Mouse (Mus musculus) heart, embryonic 10.5 days (tissue): ENCODE results near the gene Cmtm3. TPM values are rescaled to one million over a fixed set of nuclear protein-coding genes. Genes with fewer than 3 reads are reported as not detected.

Experiments
- DNase-seq: peaks from one replicate; pipeline ENCODE4 v3.0.0-alpha.2; 2017; ENCODE audit warnings: low spot score
- H3K27ac ChIP-seq: fragments of 300-500 bp; sonication (generic); 2 replicates; pipeline ENCODE4 v1.5.1; 2016; ENCODE audit warnings: mild to moderate bottlenecking
- H3K27me3 ChIP-seq: fragments of 300-500 bp; sonication (generic); 2 replicates; pipeline ENCODE4 v1.6.1; 2016; ENCODE audit warnings: mild to moderate bottlenecking; ENCODE audit not compliant: poor library complexity, insufficient read depth, severe bottlenecking
- H3K36me3 ChIP-seq: fragments of 300-500 bp; sonication (generic); 2 replicates; pipeline ENCODE4 v1.6.1; 2016; ENCODE audit warnings: mild to moderate bottlenecking, moderate library complexity
- H3K4me1 ChIP-seq: fragments of 300-500 bp; sonication (generic); 2 replicates; pipeline ENCODE4 v1.6.1; 2016; ENCODE audit warnings: mild to moderate bottlenecking
- H3K4me3 ChIP-seq: fragments of 300-500 bp; sonication (generic); 2 replicates; pipeline ENCODE4 v1.5.1; 2016; ENCODE audit warnings: mild to moderate bottlenecking, moderate library complexity
- H3K9me3 ChIP-seq: fragments of 300-500 bp; sonication (generic); 2 replicates; pipeline ENCODE4 v1.6.1; 2016; ENCODE audit warnings: mild to moderate bottlenecking, moderate library complexity
- WGBS: fragments of 180-500 bp; shearing (Covaris S2); methylation state at CpG from one replicate; pipeline ENCODE4 v1.1.7; 2016; 5-methylcytosine and 5-hydroxymethylcytosine counted together
- polyA plus RNA-seq: library from polyadenylated mRNA; unstranded; fragments of >200 nt; fragmentation: Nextera tagmentation; extraction: Ambion mirVana; gene quantifications from 2 replicates; pipeline ENCODE4 v1.2.1, GENCODE M21; 2016

Gene Cmtm3
- polyA plus RNA-seq, 1 experiment from 2014 or later: 103 TPM

- Histone ChIP-seq H3K4me1 (peaks cover 32% of the 10 kb centered on the region), H3K36me3 (peaks cover 3% of the 10 kb centered on the region; the same call in 1 of the 2 replicates), H3K27me3 (no peaks in the 10 kb centered on the region), H3K9me3 (no peaks in the 10 kb centered on the region), H3K4me3 (no peak overlapping the region), H3K27ac (peak overlapping the region; percentile 59; the same call in 1 of the 2 replicates)
- WGBS: 51% methylated on average over 14 of the region's 14 CpGs
- DNase-seq: no peak
Measured at GRCm38 (mm10) chr8:104374864-104375846, 35.9 kb downstream of the Cmtm3 start.

GRCm38 (mm10) chr8:104375959-104376358 is 36.7 kb downstream of the Cmtm3 start:
- WGBS: 64% methylated on average over 5 of the region's 5 CpGs
- no peaks in the 10 kb centered on the region for H3K27me3 ChIP-seq
- peaks cover 3% of the 10 kb centered on the region; the same call in 1 of the 2 replicates for H3K36me3 ChIP-seq
- peaks cover 40% of the 10 kb centered on the region for H3K4me1 ChIP-seq
- peak overlapping the region; percentile 59; the same call in 1 of the 2 replicates for H3K27ac ChIP-seq
- no peaks in the 10 kb centered on the region for H3K9me3 ChIP-seq
- no peak for DNase-seq
- no peak overlapping the region for H3K4me3 ChIP-seq

- H3K4me1 ChIP-seq: peaks cover 45% of the 10 kb centered on the region
- H3K9me3 ChIP-seq: no peaks in the 10 kb centered on the region
- no peak overlapping the region for H3K27ac ChIP-seq
- no peak overlapping the region for H3K4me3 ChIP-seq
- 77% methylated on average over 11 of the region's 11 CpGs for WGBS
- DNase-seq: no peak
- no peaks in the 10 kb centered on the region for H3K36me3 ChIP-seq
- H3K27me3 ChIP-seq: no peaks in the 10 kb centered on the region
Measured at GRCm38 (mm10) chr8:104376669-104377068, 37.5 kb downstream of the Cmtm3 start.

GRCm38 (mm10) chr8:104379301-104379836 is 40.2 kb downstream of the Cmtm3 start:
- no peaks in the 10 kb centered on the region for H3K36me3 ChIP-seq
- 67% methylated on average over 10 of the region's 10 CpGs for WGBS
- H3K27ac ChIP-seq: no peak overlapping the region
- no peak overlapping the region for H3K4me3 ChIP-seq
- no peaks in the 10 kb centered on the region for H3K27me3 ChIP-seq
- peaks cover 52% of the 10 kb centered on the region for H3K4me1 ChIP-seq
- no peak for DNase-seq
- no peaks in the 10 kb centered on the region for H3K9me3 ChIP-seq

- no peak overlapping the region for H3K27ac ChIP-seq
- peaks cover 43% of the 10 kb centered on the region for H3K4me1 ChIP-seq
- no peak overlapping the region for H3K4me3 ChIP-seq
- DNase-seq: no peak
- WGBS: 79% methylated on average over 7 of the region's 7 CpGs
- no peaks in the 10 kb centered on the region for H3K9me3 ChIP-seq
- no peaks in the 10 kb centered on the region for H3K36me3 ChIP-seq
- H3K27me3 ChIP-seq: no peaks in the 10 kb centered on the region
Measured at GRCm38 (mm10) chr8:104380269-104380668, 41.1 kb downstream of the Cmtm3 start.

GRCm38 (mm10) chr8:104380961-104381411 is 41.8 kb downstream of the Cmtm3 start:
- WGBS: 81% methylated on average over 5 of the region's 5 CpGs
- H3K9me3 ChIP-seq: no peaks in the 10 kb centered on the region

GRCm38 (mm10) chr8:104383296-104383695 is 44.1 kb downstream of the Cmtm3 start:
- Histone ChIP-seq H3K4me3 (no peak overlapping the region), H3K4me1 (peaks cover 63% of the 10 kb centered on the region), H3K36me3 (no peaks in the 10 kb centered on the region), H3K27me3 (no peaks in the 10 kb centered on the region), H3K9me3 (no peaks in the 10 kb centered on the region), H3K27ac (no peak overlapping the region)
- no peak for DNase-seq
- WGBS: 50% methylated on average over 2 of the region's 2 CpGs

More at GRCm38 (mm10) chr8:104380961-104381411, 41.8 kb downstream of the Cmtm3 start:
- no peak overlapping the region; the same call in 1 of the 2 replicates for H3K27ac ChIP-seq
- peaks cover 43% of the 10 kb centered on the region for H3K4me1 ChIP-seq
- DNase-seq: no peak
- no peaks in the 10 kb centered on the region for H3K27me3 ChIP-seq
- no peak overlapping the region for H3K4me3 ChIP-seq
- H3K36me3 ChIP-seq: no peaks in the 10 kb centered on the region

- Histone ChIP-seq H3K4me1 (peaks cover 63% of the 10 kb centered on the region), H3K27ac (no peak overlapping the region), H3K36me3 (no peaks in the 10 kb centered on the region), H3K9me3 (no peaks in the 10 kb centered on the region), H3K4me3 (no peak overlapping the region), H3K27me3 (no peaks in the 10 kb centered on the region)
- WGBS: 74% methylated on average over 3 of the region's 3 CpGs
- no peak for DNase-seq
Measured at GRCm38 (mm10) chr8:104383977-104384376, 44.8 kb downstream of the Cmtm3 start.

GRCm38 (mm10) chr8:104386693-104387092 is 47.5 kb downstream of the Cmtm3 start:
- Histone ChIP-seq H3K27me3 (no peaks in the 10 kb centered on the region), H3K4me1 (peaks cover 48% of the 10 kb centered on the region), H3K36me3 (no peaks in the 10 kb centered on the region), H3K9me3 (no peaks in the 10 kb centered on the region), H3K27ac (no peak overlapping the region), H3K4me3 (no peak overlapping the region)
- DNase-seq: no peak
- WGBS: 16% methylated on average over 4 of the region's 4 CpGs

GRCm38 (mm10) chr8:104387501-104387900 is 48.3 kb downstream of the Cmtm3 start:
- H3K4me1 ChIP-seq: peaks cover 48% of the 10 kb centered on the region

GRCm38 (mm10) chr8:104387980-104388379 is 48.8 kb downstream of the Cmtm3 start:
- DNase-seq: no peak
- Histone ChIP-seq H3K4me3 (no peak overlapping the region), H3K27me3 (no peaks in the 10 kb centered on the region), H3K27ac (no peak overlapping the region), H3K36me3 (no peaks in the 10 kb centered on the region), H3K4me1 (peaks cover 47% of the 10 kb centered on the region), H3K9me3 (no peaks in the 10 kb centered on the region)
- WGBS: 83% methylated on average over 2 of the region's 2 CpGs

More at GRCm38 (mm10) chr8:104387501-104387900, 48.3 kb downstream of the Cmtm3 start:
- WGBS: 50% methylated on average over 7 of the region's 7 CpGs
- Histone ChIP-seq H3K27ac (no peak overlapping the region), H3K4me3 (no peak overlapping the region), H3K36me3 (no peaks in the 10 kb centered on the region), H3K9me3 (no peaks in the 10 kb centered on the region), H3K27me3 (no peaks in the 10 kb centered on the region)
- DNase-seq: no peak

GRCm38 (mm10) chr8:104390245-104390644 is 51.0 kb downstream of the Cmtm3 start:
- Histone ChIP-seq H3K36me3 (no peaks in the 10 kb centered on the region), H3K27me3 (no peaks in the 10 kb centered on the region), H3K4me1 (peaks cover 51% of the 10 kb centered on the region), H3K9me3 (no peaks in the 10 kb centered on the region), H3K4me3 (no peak overlapping the region), H3K27ac (no peak overlapping the region)
- DNase-seq: no peak
- WGBS: 51% methylated on average over 8 of the region's 8 CpGs

GRCm38 (mm10) chr8:104393139-104393538 is 53.9 kb downstream of the Cmtm3 start:
- H3K4me3 ChIP-seq: no peak overlapping the region
- peaks cover 26% of the 10 kb centered on the region for H3K4me1 ChIP-seq
- no peak overlapping the region for H3K27ac ChIP-seq
- no peaks in the 10 kb centered on the region for H3K27me3 ChIP-seq
- H3K36me3 ChIP-seq: no peaks in the 10 kb centered on the region
- DNase-seq: no peak
- no peaks in the 10 kb centered on the region for H3K9me3 ChIP-seq
- 91% methylated on average over 7 of the region's 7 CpGs for WGBS
